Mouse (Mus musculus): ENCODE results near the gene Il16.

Gene Il16

GRCm38 (mm10) chr7:83604180-83604944, 141.2 kb downstream of the Il16 start:
- DNase-seq (ENCODE audit: low spot score): no peak

GRCm38 (mm10) chr7:83599913-83600286, 145.6 kb downstream of the Il16 start:
- peak; percentile 8 for DNase-seq (ENCODE audit: low spot score)

DNA sequence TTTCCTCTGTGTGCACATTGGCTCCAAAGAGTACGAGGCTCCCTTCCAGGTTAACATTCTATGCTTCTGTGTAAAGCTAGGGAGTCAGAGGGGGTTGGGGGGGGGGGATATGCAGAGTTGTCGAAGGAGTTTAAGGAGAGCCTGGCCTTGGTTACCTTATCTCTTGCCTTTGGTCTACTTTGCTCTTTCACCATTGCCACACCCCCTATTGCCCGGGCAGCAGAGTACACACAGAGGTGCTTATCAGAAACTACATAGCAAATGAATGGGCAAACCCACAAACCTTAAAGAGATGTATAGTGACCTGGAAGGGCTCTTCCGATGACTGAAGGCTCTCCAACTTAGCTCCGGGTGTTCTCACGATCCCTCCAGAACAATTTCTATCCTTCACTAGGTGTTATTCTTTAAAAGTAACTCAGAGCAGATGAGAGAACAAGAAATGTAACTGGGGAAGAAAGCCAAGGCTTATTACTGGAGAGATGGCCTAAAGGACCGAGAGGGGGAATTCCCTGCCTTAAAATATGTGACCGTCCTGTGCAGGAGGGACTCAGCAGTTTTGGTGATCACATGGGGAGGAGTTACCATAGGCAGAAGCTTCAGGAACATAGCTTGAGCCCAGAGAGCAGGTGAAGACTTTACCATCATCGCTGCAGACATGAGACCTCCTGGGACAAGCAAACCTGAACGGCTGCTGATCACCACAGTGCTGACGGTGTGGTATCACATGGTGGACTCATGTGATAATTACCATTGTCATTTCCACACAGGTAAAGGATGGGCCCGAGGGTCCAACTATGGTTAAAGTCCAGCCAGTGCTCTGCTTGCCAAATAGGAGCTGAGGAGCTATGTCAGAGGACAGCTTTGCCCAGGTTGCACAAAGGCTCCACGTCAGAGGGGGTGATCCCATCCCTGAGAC, 146.3 kb downstream of the Il16 start:
- no peak for DNase-seq (ENCODE audit: low spot score)

- DNase-seq (ENCODE audit: low spot score): no peak
Measured at GRCm38 (mm10) chr7:83597063-83597462, 148.5 kb downstream of the Il16 start.

DNA sequence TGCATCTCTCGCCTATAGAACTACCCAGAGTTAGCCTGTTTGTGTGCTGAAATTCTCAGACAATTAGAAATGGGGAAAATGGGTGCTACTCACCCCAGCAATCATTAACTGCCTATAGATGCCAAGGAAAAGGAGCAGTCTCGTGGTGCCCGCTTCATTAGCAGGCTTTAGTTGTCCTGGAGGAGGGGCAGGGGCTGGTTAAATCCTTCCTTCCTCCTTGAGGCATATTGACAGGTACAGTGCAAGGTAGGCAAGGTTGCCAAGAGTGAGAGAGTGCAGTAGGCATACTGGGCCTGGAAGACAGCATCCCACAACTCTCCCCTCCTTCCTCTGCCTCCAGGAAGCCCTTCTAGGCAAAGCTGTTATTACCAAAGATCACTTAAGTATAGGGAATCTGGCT, 151.5 kb downstream of the Il16 start:
- DNase-seq (ENCODE audit: low spot score): no peak

Measured in yolk sac, embryonic 10.5 days (tissue).